Mouse (Mus musculus): ENCODE measurements at regions not wholly inside any gene's neighbourhood (a gene's known extent, or its start where the extent isn't known, plus 50 kb on each side); places are given as distances from the start of the nearest gene placed in this dataset.

GRCm38 (mm10) chr5:148713796-148714195 is 161.2 kb upstream of the Ubl3 start:
- TF ChIP-seq CTCF (IDR thresholded peaks at IDR 0.05; ENCODE audit: extremely low read depth, insufficient read depth, insufficient read length, insufficient replicate concordance) (no peak), POLR2A (IDR thresholded peaks at IDR 0.05; ENCODE audit: low read depth, low read length) (no peak)

Data from spleen, adult 2 months (tissue).